Mouse (Mus musculus) neural tube, embryonic 11.5 days (tissue): ENCODE results near the gene Gm7929. TPM values are rescaled to one million over a fixed set of nuclear protein-coding genes. Genes with fewer than 3 reads are reported as not detected.
"Not testable (repeated sequence)": the region's sequence is repeated elsewhere in the genome, so short reads cannot be mapped to it uniquely, and the experiment has no call there.

Experiments
- ATAC-seq: fragments of 200-750 bp; cut with Nextera tagmentation; 2 replicates; pipeline ENCODE4 v1.8.0; 2017; ENCODE audit warnings: moderate number of reproducible peaks, mild to moderate bottlenecking, moderate TSS enrichment, moderate library complexity; ENCODE audit not compliant: insufficient read depth, low FRiP score, low TSS enrichment
- DNase-seq: peaks from one replicate; pipeline ENCODE4 v3.0.0-alpha.2; 2015; ENCODE audit warnings: low spot score
- H3K27ac ChIP-seq: fragments of 300-500 bp; sonication (generic); 2 replicates; pipeline ENCODE4 v1.5.1; 2014; ENCODE audit warnings: low read depth, mild to moderate bottlenecking, low read length
- H3K27me3 ChIP-seq: fragments of 300-500 bp; sonication (generic); 2 replicates; pipeline ENCODE4 v1.6.1; 2014; ENCODE audit warnings: mild to moderate bottlenecking, low read length, mixed read lengths; ENCODE audit not compliant: control insufficient read depth, insufficient read depth
- H3K36me3 ChIP-seq: fragments of 300-500 bp; sonication (generic); 2 replicates; pipeline ENCODE4 v1.6.1; 2014; ENCODE audit warnings: mild to moderate bottlenecking, low read length, moderate library complexity, mixed read lengths; ENCODE audit not compliant: control insufficient read depth, insufficient read depth
- H3K4me1 ChIP-seq: fragments of 300-500 bp; sonication (generic); 2 replicates; pipeline ENCODE4 v1.6.1; 2014; ENCODE audit warnings: low read length, mixed read lengths; ENCODE audit not compliant: control insufficient read depth, insufficient read depth
- H3K4me2 ChIP-seq: fragments of 300-500 bp; sonication (generic); 2 replicates; pipeline ENCODE4 v1.6.1; 2014; ENCODE audit warnings: low read depth, mild to moderate bottlenecking, moderate library complexity
- H3K4me3 ChIP-seq: fragments of 300-500 bp; sonication (generic); 2 replicates; pipeline ENCODE4 v1.5.1; 2014; ENCODE audit warnings: low read depth, low read length
- H3K9ac ChIP-seq: fragments of 300-500 bp; sonication (generic); 2 replicates; pipeline ENCODE4 v1.6.1; 2014; ENCODE audit warnings: mild to moderate bottlenecking, low read length
- H3K9me3 ChIP-seq: fragments of 300-500 bp; sonication (generic); 2 replicates; pipeline ENCODE4 v1.6.1; 2016; ENCODE audit warnings: low read length; ENCODE audit not compliant: control insufficient read depth
- WGBS: fragments of 180-500 bp; shearing (Covaris S2); extraction: QIAGEN DNeasy Blood & Tissue Kit; methylation state at CpG from one replicate; pipeline ENCODE4 v1.1.7; 2014; 5-methylcytosine and 5-hydroxymethylcytosine counted together
- polyA plus RNA-seq: library from polyadenylated mRNA; unstranded; fragments of >200 nt; fragmentation: Nextera tagmentation; extraction: Ambion mirVana; gene quantifications from 2 replicates; pipeline ENCODE4 v1.2.1, GENCODE M21; 2014

Gm7929 gene
- not detected in 2 replicates for polyA plus RNA-seq

DNA sequence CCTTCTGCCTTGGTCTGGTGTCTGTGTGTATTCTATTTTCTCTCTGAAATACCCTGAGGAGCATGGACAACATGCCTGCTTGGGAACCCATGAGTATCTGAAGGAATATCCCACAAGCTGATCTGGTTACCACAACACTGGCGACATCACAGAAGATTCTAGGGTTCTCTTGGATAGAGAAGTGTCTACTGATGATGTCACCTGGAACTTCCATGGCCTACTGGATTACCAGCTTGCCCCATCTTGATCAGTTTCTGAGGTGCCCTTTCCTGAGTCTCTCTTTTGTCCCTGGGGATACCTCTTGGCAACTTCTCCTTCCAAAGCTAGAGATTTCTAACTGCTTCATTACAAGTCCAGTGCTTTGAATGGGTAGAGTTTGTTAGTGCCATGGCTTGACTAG lies at the start of gene Gm7929:
TSS of gene Gm7929 (minus strand) at position 101 of the 400 bp plus-strand sequence.
- not testable (repeated sequence) for H3K27me3 ChIP-seq, H3K4me1 ChIP-seq, H3K9ac ChIP-seq, H3K27ac ChIP-seq, DNase-seq, H3K4me3 ChIP-seq, ATAC-seq, H3K36me3 ChIP-seq, H3K4me2 ChIP-seq, H3K9me3 ChIP-seq
- WGBS, result no CpG with 5 or more reads among the region's 1 CpGs

DNA sequence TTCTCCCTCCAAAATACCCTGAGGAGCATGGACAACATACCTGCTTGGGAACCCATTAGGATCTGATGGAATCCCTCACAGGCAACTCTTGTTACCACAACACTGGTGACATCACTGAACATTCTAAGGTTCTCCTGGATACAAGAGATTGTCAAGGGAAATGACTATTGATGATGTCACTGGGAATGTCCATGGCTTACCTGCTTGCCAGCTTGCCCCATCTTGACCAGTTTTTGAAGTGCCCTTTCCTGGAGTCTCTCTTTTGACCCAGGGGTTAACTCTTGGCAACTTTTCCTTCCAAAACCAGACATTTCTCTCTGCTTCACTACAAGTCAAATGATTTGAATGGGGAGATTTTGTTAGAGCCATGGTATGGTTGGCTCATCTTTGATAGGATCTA lies 21.9 kb upstream of the Gm7929 start, which contains the start of gene Gm47189:
TSS of gene Gm47189 (minus strand) at position 101 of the 400 bp plus-strand sequence.
- not testable (repeated sequence) for ATAC-seq, H3K4me3 ChIP-seq, H3K4me1 ChIP-seq, H3K4me2 ChIP-seq, H3K9ac ChIP-seq, DNase-seq, H3K9me3 ChIP-seq, H3K27ac ChIP-seq, H3K27me3 ChIP-seq, H3K36me3 ChIP-seq

DNA sequence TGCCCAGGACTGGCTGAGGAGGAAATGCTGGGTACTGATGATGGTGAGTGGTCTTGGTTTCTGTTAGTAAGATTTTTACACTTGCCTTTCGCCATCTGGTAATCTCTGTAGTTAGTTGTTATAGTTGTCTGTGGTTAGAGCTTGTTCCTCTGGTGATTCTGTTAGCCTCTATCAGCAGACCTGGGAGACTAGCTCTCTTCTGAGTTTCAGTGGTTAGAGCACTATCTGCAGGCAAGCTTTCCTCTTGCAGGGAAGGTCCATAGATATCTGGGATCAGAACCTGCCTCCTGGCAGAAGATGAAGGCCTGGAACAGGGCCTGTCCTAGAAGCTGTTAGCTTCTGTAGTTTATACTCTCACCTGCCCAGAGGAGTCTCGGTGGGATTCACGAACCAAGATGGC lies 5.5 kb upstream of the Gm7929 start:
- H3K4me1 ChIP-seq, H3K27ac ChIP-seq, DNase-seq, H3K4me2 ChIP-seq, H3K9ac ChIP-seq, H3K4me3 ChIP-seq, H3K27me3 ChIP-seq, H3K9me3 ChIP-seq, H3K36me3 ChIP-seq, ATAC-seq: not testable (repeated sequence)
- 67% methylated on average over 2 of the region's 3 CpGs for WGBS

DNA sequence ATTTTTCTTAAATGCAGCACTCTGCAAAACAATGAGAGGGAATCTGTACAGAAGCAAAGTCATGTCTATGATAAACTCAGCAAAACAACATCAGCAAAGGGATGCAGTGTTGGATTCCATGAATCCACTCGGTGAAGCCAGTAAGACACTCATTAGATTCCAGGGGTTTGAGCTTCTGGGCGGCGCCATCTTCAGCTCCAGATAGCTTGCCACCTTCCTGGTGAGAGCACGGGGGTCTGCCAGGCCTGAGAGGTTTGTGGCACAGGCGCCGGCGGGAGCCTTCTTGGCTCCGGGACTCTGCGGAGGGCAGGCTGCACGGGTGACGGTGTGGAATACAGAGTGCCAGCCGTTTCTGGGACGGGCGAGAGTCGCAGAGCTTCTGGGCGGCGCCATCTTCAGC lies 27.0 kb downstream of the Gm7929 start:
- not testable (repeated sequence) for DNase-seq, H3K4me1 ChIP-seq, H3K4me2 ChIP-seq, H3K4me3 ChIP-seq, H3K27ac ChIP-seq, H3K9ac ChIP-seq, ATAC-seq, H3K27me3 ChIP-seq, H3K9me3 ChIP-seq, H3K36me3 ChIP-seq
- WGBS, result 78% methylated on average over 15 of the region's 17 CpGs

DNA sequence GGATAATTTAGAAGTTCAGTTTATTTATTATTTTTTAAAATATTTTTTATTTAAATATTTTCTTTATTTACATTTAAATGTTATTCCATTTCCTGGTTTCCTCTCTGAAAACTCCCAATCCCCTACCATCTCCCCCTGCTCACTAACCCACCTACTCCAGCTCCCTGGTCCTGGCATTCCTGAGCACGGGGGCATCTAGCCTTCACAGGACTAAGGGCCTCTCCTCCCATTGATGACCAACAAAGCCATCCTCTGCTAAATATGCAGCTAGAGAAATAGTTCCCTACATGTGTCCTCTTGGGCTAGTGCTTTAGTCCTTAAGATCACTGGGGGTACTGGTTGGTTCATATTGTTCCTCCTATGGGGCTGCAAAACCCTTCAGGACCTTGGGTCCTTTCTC lies 33.2 kb downstream of the Gm7929 start:
- H3K4me1 ChIP-seq, H3K27ac ChIP-seq, ATAC-seq, H3K36me3 ChIP-seq, H3K9me3 ChIP-seq, H3K4me3 ChIP-seq, DNase-seq, H3K4me2 ChIP-seq, H3K27me3 ChIP-seq, H3K9ac ChIP-seq: not testable (repeated sequence)
- 85% methylated on average over 1 of the region's 1 CpGs for WGBS

DNA sequence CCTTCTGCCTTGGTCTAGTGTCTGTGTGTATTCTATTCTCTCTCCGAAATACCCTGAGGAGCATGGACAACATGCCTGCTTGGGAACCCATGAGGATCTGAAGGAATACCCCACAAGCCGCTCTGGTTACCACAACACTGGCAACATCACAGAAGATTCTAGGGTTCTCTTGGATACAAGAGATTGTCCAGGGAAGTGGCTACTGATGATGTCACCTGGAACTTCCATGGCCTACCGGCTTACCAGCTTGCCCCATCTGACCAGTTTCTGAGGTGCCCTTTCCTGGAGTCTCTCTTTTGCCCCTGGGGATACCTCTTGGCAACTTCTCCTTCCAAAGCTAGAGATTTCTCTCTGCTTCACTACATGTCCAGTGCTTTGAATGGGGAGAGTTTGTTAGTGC lies 48.6 kb downstream of the Gm7929 start, which contains the start of gene Gm8068:
TSS of gene Gm8068 (minus strand) at position 101 of the 400 bp plus-strand sequence.
- WGBS, result no CpG with 5 or more reads among the region's 3 CpGs
- not testable (repeated sequence) for H3K27me3 ChIP-seq, H3K4me3 ChIP-seq, H3K36me3 ChIP-seq, DNase-seq, H3K9ac ChIP-seq, H3K27ac ChIP-seq, H3K9me3 ChIP-seq, H3K4me2 ChIP-seq, ATAC-seq, H3K4me1 ChIP-seq

Other genes starting within 250 kb of the Gm7929 start
- not detected in 2 replicates for gene Gm7970, start 195.0 kb downstream of the Gm7929 start, polyA plus RNA-seq
- not detected in 2 replicates for gene 1700049E17Rik2, start 177.4 kb downstream of the Gm7929 start, polyA plus RNA-seq
- not detected in 2 replicates for gene Gm3072, start 126.0 kb downstream of the Gm7929 start, polyA plus RNA-seq
- not detected in 2 replicates for gene Gm3676, start 104.1 kb downstream of the Gm7929 start, polyA plus RNA-seq
- gene Gm8068, start 48.7 kb downstream of the Gm7929 start, polyA plus RNA-seq, result not detected in 2 replicates
- gene Gm47189, start 21.8 kb upstream of the Gm7929 start, polyA plus RNA-seq, result not detected in 2 replicates
- not detected in 2 replicates for gene Gm7980, start 156.7 kb upstream of the Gm7929 start, polyA plus RNA-seq
- gene 1700049E17Rik1, start 174.3 kb upstream of the Gm7929 start, polyA plus RNA-seq, result not detected in 2 replicates
- gene 1700024B05Rik, start 193.4 kb upstream of the Gm7929 start, polyA plus RNA-seq, result not detected in 2 replicates
- not detected in 2 replicates for gene Gm6401, start 217.3 kb upstream of the Gm7929 start, polyA plus RNA-seq
- not detected in 2 replicates for gene Gm3543, start 232.7 kb upstream of the Gm7929 start, polyA plus RNA-seq